Mouse (Mus musculus) erythroblast, adult 5-6 weeks (primary cell): ENCODE measurements around the gene Izumo1r. TPM values are rescaled to one million over a fixed set of nuclear protein-coding genes. Genes with fewer than 3 reads are reported as not detected.

ENCODE experiments used
- ATAC-seq: replicated peaks from 2 replicates; pipeline ENCODE4 v1.8.0; 2016; ENCODE audit warnings: moderate number of reproducible peaks, mild to moderate bottlenecking, moderate TSS enrichment, inconsistent platforms; ENCODE audit not compliant: poor library complexity, low FRiP score, severe bottlenecking
- total RNA-seq, 2 experiments: library from RNA; stranded (forward) in 1 of 2; stranded (reverse) in 1 of 2; fragments of 150-400 nt in 1 of 2; fragments of 200-764, 138-1000 nt in 1 of 2; gene quantifications; 2 replicates each; pipeline versions ENCODE4 v1.2.3 to v1.2.4; 2015 to 2017; ENCODE audit warnings: low replicate concordance in 2 of 2

The Izumo1r gene
- total RNA-seq (2015; ENCODE audit: low replicate concordance) (not detected in 2 replicates), total RNA-seq (2017; ENCODE audit: low replicate concordance) (not detected in 2 replicates)

- no peak for ATAC-seq
These were observed at the start of gene Izumo1r for GRCm38 (mm10) chr9:14903581-14904378. Gene Izumo1r, minus strand, starts transcription at chr9:14903949.

DNA sequence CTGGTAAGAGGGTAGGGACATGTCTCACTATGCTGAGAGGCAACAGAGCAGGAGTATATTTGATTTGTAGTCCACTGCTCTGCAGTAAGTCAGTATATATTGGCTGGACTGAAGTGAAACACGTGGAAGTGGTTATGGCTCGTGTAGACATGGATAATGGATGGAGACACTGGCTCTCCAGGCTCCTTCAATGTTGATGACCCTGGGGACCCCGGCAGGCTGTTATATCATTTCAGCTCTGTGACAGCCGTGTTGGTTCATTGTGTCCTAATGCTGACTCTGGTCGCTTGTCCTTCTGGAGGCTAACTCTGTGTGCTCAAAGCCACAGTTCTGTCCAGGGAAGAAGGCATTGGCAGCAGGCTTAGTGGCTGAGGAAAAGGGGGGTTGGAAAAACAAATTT lies 47.3 kb upstream of the Izumo1r start:
- no peak for ATAC-seq

DNA sequence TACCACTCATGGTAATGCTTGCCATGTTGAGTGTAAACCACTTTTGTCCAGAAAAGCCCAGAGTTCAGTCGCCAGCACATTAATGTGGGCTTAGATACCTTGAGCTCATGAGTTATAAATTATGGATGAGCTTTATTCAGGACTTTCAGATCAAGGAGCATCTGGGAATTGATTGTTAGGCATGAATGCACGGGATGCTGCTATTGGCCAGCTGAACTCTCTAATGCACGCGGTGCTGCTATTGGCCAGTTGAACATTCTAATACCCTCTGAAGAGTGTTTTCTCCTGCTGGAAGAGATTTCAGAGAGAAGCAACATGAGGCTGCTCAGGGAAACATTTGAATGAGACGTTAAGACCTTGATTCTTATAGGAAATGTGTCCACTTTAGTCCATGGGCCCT lies 45.1 kb upstream of the Izumo1r start:
- no peak for ATAC-seq

DNA sequence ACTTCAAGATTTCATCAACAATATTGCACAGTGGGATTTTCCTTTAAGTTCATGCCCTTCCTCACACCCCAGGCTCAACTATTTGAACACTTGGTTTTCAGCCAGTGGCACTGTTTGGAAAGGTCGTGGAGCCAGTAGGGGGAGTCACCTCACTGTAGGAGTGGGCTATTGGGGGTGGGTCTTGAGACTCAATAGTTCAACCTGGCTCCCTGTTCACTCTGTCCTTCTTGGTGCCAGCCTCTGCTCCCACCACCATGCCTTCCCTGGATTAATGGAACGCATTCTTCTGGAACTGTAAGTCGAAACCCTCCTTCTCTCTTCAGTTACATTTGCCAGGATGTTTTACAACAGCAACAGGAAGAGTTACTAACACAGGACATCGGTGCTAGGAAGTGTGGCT lies 42.9 kb upstream of the Izumo1r start:
- ATAC-seq: no peak

DNA sequence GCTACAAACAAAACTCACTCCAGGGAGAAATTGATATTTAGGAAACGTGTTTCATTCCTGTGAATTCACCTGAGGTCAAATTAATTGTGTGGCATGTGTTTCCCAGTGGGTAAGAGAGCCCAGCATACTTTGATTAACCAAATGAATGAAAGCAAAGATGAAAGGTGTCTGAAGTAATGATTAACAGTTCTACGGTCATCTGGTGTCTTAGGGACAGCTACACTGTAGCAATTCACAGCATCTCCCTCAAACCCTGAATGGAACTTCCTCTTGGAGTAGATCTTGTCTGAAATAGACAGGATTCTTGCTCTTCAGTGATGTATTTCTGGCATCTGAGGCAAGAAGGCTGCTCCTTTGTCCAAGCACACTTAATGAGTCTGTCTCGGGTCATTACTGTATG lies 42.2 kb upstream of the Izumo1r start:
- ATAC-seq: no peak

DNA sequence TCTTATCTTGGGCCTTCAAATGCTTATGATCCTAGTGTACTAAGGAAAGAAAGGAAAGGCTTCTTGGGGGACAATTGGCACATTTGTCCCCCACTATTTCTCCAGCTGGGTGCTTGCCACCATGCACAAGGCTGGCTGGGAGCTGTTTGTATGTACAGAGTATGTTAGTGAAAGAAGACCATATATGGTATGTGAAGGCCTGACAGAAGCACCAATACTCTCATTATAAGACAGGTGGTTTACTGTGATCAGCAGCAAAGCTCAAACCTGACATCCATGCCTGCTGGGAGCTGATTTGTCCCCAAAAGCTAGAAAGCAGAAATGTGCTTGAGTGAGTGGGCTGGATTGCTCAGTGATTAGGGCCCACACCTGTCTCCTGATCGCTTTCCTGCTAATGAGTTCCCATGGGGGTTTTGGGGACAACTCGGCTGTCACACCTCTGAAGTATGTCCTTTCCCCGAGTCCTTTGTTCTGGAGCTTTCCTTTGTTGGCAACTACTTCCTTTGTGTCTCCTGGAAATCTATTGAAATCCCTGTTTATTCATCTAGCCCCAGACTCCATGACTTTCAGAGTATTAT lies 38.5 kb upstream of the Izumo1r start:
- no peak for ATAC-seq

DNA sequence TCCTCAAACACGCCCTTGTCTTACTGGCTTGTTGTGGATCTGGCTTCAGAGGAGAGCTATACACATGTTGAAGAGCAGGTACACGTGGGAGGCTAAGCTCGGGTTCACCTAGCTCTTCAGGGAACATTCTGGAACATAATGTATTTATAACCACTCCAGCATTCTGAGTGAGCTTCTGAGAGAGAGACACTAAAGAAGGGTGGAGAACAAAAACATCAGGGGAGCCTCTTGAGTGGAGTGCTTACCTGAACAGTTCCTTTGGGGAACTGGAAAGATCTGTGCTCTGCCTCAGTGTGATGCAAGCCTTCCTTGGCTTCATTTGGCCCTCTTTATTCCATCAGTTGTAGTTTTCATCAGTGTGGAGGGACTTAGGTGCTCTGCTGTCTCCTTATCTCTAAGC lies 35.9 kb upstream of the Izumo1r start:
- no peak for ATAC-seq

DNA sequence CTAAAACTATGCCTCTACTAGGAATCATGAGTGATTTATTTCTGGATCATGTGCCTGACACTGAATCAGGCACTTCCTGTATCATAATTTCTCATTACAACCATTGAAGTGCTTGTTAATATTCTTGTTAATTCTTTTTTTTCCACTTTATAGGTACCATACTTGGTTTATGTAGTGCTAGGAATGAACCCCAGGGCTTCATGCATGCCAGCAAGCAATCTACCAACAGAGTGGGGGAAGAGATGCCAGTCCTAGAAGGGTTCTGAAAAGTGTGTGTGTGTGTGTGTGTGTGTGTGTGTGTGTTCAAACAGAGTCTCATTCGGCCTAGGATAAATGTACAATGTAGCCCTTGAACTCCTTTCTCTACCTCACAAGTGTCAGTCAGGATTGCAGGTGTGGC lies 33.6 kb upstream of the Izumo1r start:
- no peak for ATAC-seq

- no peak for ATAC-seq
These were observed 31.1 kb upstream of the Izumo1r start for GRCm38 (mm10) chr9:14934851-14935250.

- ATAC-seq: no peak
These were observed 28.2 kb upstream of the Izumo1r start for GRCm38 (mm10) chr9:14931943-14932342.

GRCm38 (mm10) chr9:14931211-14931610 lies 27.5 kb upstream of the Izumo1r start:
- ATAC-seq: no peak

- ATAC-seq: no peak
These were observed 22.8 kb upstream of the Izumo1r start for GRCm38 (mm10) chr9:14926593-14926992.

DNA sequence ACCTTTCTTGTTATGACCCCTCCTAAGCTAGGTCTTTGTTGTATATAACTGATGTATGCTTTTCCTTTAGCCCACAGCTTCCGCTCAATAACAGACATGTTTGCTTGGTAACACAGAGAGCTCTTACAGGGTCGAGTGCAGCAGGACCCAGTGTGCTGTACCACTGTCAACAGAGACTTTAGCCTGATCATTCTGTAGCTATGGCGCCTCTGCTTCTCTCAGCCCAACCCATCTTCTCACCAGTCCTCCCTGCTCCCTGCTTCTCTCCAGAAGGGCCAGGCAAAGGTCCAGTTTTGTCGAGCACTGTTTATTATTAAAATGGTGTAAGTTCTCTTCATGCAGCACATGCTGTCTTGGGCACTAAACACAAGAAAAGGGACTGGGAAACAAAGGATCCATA lies 19.9 kb upstream of the Izumo1r start:
- no peak for ATAC-seq

GRCm38 (mm10) chr9:14921971-14922560 lies 18.3 kb upstream of the Izumo1r start:
- ATAC-seq: no peak

GRCm38 (mm10) chr9:14921254-14921653 lies 17.5 kb upstream of the Izumo1r start:
- ATAC-seq: no peak

GRCm38 (mm10) chr9:14920608-14921007 lies 16.9 kb upstream of the Izumo1r start:
- no peak for ATAC-seq

- ATAC-seq: no peak
These were observed 15.3 kb upstream of the Izumo1r start for GRCm38 (mm10) chr9:14918825-14919668.

- ATAC-seq: no peak
These were observed 13.9 kb upstream of the Izumo1r start for GRCm38 (mm10) chr9:14917661-14918060.

DNA sequence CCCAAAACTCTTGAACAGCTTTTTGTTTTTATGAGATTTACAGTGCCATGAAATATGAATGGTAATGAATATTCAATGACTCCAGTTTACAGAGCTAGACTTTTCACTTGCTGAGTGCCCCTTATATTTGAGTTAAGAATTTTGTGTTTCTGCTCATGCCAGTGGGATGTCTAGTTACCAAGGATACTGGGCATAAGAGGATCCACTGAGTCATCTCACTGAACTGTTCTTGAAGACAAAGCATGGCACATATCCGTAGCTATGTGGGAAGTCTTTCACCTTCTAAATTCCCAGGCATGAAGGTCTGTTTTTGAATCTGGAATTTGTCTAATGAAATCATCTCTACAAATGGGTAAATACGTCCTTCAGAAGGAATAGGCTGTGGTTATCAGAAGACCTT lies 8.3 kb upstream of the Izumo1r start:
- ATAC-seq: no peak

GRCm38 (mm10) chr9:14909981-14910380 lies 6.2 kb upstream of the Izumo1r start:
- no peak for ATAC-seq
